Mouse (Mus musculus): ENCODE measurements at regions not wholly inside any gene's neighbourhood (a gene's known extent, or its start where the extent isn't known, plus 50 kb on each side); places are given as distances from the start of the nearest gene placed in this dataset.
"Not testable (repeated sequence)": the region's sequence is repeated elsewhere in the genome, so short reads cannot be mapped to it uniquely, and the experiment has no call there.

GRCm38 (mm10) chr3:121584317-121584716 lies 52.1 kb upstream of the Slc44a3 start:
- no peak for DNase-seq

DNA sequence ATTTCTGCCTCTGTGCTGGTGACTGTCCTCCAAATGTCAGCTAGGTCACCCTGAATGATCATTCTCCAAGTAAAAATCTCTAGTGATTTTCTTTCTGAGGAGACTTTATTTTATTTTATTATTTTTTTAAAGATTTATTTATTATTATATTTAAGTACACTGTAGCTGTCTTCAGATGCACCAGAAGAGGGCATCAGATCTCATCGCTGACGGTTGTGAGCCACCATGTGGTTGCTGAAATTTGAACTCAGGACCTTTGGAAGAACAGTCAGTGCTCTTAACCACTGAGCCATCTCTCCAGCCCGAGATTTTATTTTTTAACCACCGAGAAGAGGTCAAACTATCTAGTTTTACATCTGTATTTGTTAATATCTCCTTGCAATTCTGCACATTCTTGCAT lies 50.5 kb upstream of the Slc44a3 start:
- not testable (repeated sequence) for DNase-seq

Measured in adrenal gland, postnatal 36 days (tissue).